ENCODE assay signal across 8 mouse cellular contexts in genomic region chr12:25208670-25209332, GRCm38 (mm10).
DNase-seq lines count a peak whose midpoint lies in the region; ATAC-seq and TF ChIP-seq lines count a peak whose summit lies in the region.

No protein-coding gene starts in this region.

- H3K4me1 ChIP-seq in E14TG2a.4 (replicated peaks; ENCODE audit: low read depth, low read length), result peaks cover 39% of the 10 kb centered on the region
- H3K4me1 ChIP-seq in heart, embryonic 10.5 days, result peaks cover 19% of the 10 kb centered on the region
- H3K4me1 ChIP-seq in lung, embryonic 16.5 days (replicated peaks; ENCODE audit: control insufficient read depth, insufficient read depth, low read length), result peaks cover 10% of the 10 kb centered on the region
- peaks cover 8% of the 10 kb centered on the region; the same call in 1 of the 2 replicates for H3K4me1 ChIP-seq in stomach, embryonic 16.5 days (ENCODE audit: control insufficient read depth, insufficient read depth, low read length)
- H3K4me1 ChIP-seq in neural tube, embryonic 15.5 days, result no peaks in the 10 kb centered on the region; the same call in 1 of the 2 replicates

- 48% methylated on average over 11 of the region's 11 CpGs for WGBS in heart, embryonic 10.5 days
- WGBS in lung, embryonic 16.5 days, result 27% methylated on average over 11 of the region's 11 CpGs
- 26% methylated on average over 11 of the region's 11 CpGs for WGBS in stomach, embryonic 16.5 days
- 34% methylated on average over 11 of the region's 11 CpGs for WGBS in neural tube, embryonic 15.5 days

- H3K36me3 ChIP-seq in E14TG2a.4 (ENCODE audit: insufficient read depth, low read length), result no peaks in the 10 kb centered on the region
- H3K36me3 ChIP-seq in heart, embryonic 10.5 days, result no peaks in the 10 kb centered on the region
- H3K36me3 ChIP-seq in lung, embryonic 16.5 days (ENCODE audit: control insufficient read depth, insufficient read depth, low read length), result no peaks in the 10 kb centered on the region
- no peaks in the 10 kb centered on the region for H3K36me3 ChIP-seq in stomach, embryonic 16.5 days (ENCODE audit: control insufficient read depth, insufficient read depth, low read length)
- H3K36me3 ChIP-seq in neural tube, embryonic 15.5 days, result no peaks in the 10 kb centered on the region

- peak overlapping the region; percentile 67 for H3K27ac ChIP-seq in heart, embryonic 10.5 days
- H3K27ac ChIP-seq in lung, embryonic 16.5 days (ENCODE audit: low read length), result peak overlapping the region; percentile 80
- H3K27ac ChIP-seq in stomach, embryonic 16.5 days (ENCODE audit: low read length), result peak overlapping the region; percentile 74
- no peak overlapping the region for H3K27ac ChIP-seq in neural tube, embryonic 15.5 days (replicated peaks)

- H3K4me2 ChIP-seq in lung, embryonic 16.5 days (ENCODE audit: low read depth, low read length), result peak overlapping the region; percentile 12; the same call in 1 of the 2 replicates
- no peak overlapping the region for H3K4me2 ChIP-seq in stomach, embryonic 16.5 days (ENCODE audit: low read depth, low read length)
- no peak overlapping the region for H3K4me2 ChIP-seq in neural tube, embryonic 15.5 days

- peak; percentile 54 for DNase-seq in kidney, adult 9 months
- no peak for DNase-seq in kidney, adult 18-20 months
- no peak for DNase-seq in heart, embryonic 10.5 days (ENCODE audit: low spot score)
- no peak for DNase-seq in urinary bladder, postnatal 4 days (ENCODE audit: low spot score in 2 of 2)

- H3K9me3 ChIP-seq in E14TG2a.4 (ENCODE audit: low read length), result peaks cover 4% of the 10 kb centered on the region; the same call in 1 of the 2 replicates
- no peaks in the 10 kb centered on the region for H3K9me3 ChIP-seq in heart, embryonic 10.5 days
- no peaks in the 10 kb centered on the region for H3K9me3 ChIP-seq in lung, embryonic 16.5 days (ENCODE audit: control insufficient read depth, low read length)
- no peaks in the 10 kb centered on the region for H3K9me3 ChIP-seq in stomach, embryonic 16.5 days (replicated peaks; ENCODE audit: control insufficient read depth, low read length)
- H3K9me3 ChIP-seq in neural tube, embryonic 15.5 days (replicated peaks), result no peaks in the 10 kb centered on the region

- 0 out of 2 replicates have a peak overlapping the region, but pooled peaks have one; percentile 13 for H3K4me3 ChIP-seq in E14TG2a.4 (replicated peaks; ENCODE audit: low read length)
- H3K4me3 ChIP-seq in heart, embryonic 10.5 days, result no peak overlapping the region
- H3K4me3 ChIP-seq in lung, embryonic 16.5 days (ENCODE audit: low read length), result no peak overlapping the region
- H3K4me3 ChIP-seq in stomach, embryonic 16.5 days (replicated peaks; ENCODE audit: low read length), result no peak overlapping the region
- H3K4me3 ChIP-seq in neural tube, embryonic 15.5 days (replicated peaks), result no peak overlapping the region

- 0 out of 2 replicates have a peak overlapping the region, but pooled peaks have one; percentile 14 for H3K9ac ChIP-seq in lung, embryonic 16.5 days (ENCODE audit: low read length)
- peak overlapping the region; percentile 10; the same call in 1 of the 2 replicates for H3K9ac ChIP-seq in stomach, embryonic 16.5 days (ENCODE audit: low read length)
- H3K9ac ChIP-seq in neural tube, embryonic 15.5 days (replicated peaks), result no peak overlapping the region

- H3K27me3 ChIP-seq in E14TG2a.4 (ENCODE audit: insufficient read depth, low read length), result peaks cover 5% of the 10 kb centered on the region; the same call in 1 of the 2 replicates
- H3K27me3 ChIP-seq in heart, embryonic 10.5 days (ENCODE audit: insufficient read depth, poor library complexity, severe bottlenecking), result no peaks in the 10 kb centered on the region
- no peaks in the 10 kb centered on the region for H3K27me3 ChIP-seq in lung, embryonic 16.5 days (ENCODE audit: control insufficient read depth, insufficient read depth, low read depth, low read length)
- H3K27me3 ChIP-seq in stomach, embryonic 16.5 days (ENCODE audit: control insufficient read depth, insufficient read depth, low read length), result no peaks in the 10 kb centered on the region
- H3K27me3 ChIP-seq in neural tube, embryonic 15.5 days (replicated peaks), result no peaks in the 10 kb centered on the region

- ATAC-seq in lung, embryonic 16.5 days (ENCODE audit: low read depth), result peak; percentile 68
- peak; percentile 77 for ATAC-seq in stomach, embryonic 16.5 days (ENCODE audit: insufficient read depth, low FRiP score)
- ATAC-seq in neural tube, embryonic 15.5 days (ENCODE audit: low FRiP score), result no peak

- no peak for TF ChIP-seq CTCF in E14TG2a.4 (conservative IDR thresholded peaks at IDR 0.05; ENCODE audit: low read length)
